Mouse (Mus musculus) testis, adult 2 months (tissue): ENCODE data around the gene Zfp706. TPM values are rescaled to one million over a fixed set of nuclear protein-coding genes. Genes with fewer than 3 reads are reported as not detected.

Experiments
- H3K27ac ChIP-seq: fragments of 200-500 bp; 2 replicates; pipeline ENCODE4 v1.5.1; 2012; ENCODE audit warnings: low read depth, low read length; ENCODE audit not compliant: control insufficient read depth, insufficient read depth
- H3K27me3 ChIP-seq: fragments of 200-500 bp; 2 replicates; pipeline ENCODE4 v1.6.1; 2012; ENCODE audit warnings: mild to moderate bottlenecking, low read length, moderate library complexity; ENCODE audit not compliant: control insufficient read depth, insufficient read depth
- H3K36me3 ChIP-seq: fragments of 200-500 bp; 2 replicates; pipeline ENCODE4 v1.6.1; 2012; ENCODE audit warnings: mild to moderate bottlenecking, low read length; ENCODE audit not compliant: control insufficient read depth, insufficient read depth
- H3K4me1 ChIP-seq: fragments of 200-500 bp; 2 replicates; pipeline ENCODE4 v1.6.1; 2012; ENCODE audit warnings: low read length; ENCODE audit not compliant: control insufficient read depth, insufficient read depth
- H3K4me3 ChIP-seq: fragments of 200-500 bp; 2 replicates; pipeline ENCODE4 v1.5.1; 2012; ENCODE audit warnings: low read depth, mild to moderate bottlenecking, low read length, moderate library complexity, mixed read lengths; ENCODE audit not compliant: control insufficient read depth
- CTCF ChIP-seq: fragments of 200-500 bp; IDR thresholded peaks from 2 replicates; pipeline ENCODE4 v1.5.1; 2012; ENCODE audit warnings: low read depth, mild to moderate bottlenecking, inconsistent platforms, low read length, moderate library complexity; ENCODE audit not compliant: control insufficient read depth, insufficient read depth, insufficient replicate concordance
- POLR2A ChIP-seq: fragments of 200-500 bp; IDR thresholded peaks from 2 replicates; pipeline ENCODE4 v1.6.1; 2012; ENCODE audit warnings: low read depth, mild to moderate bottlenecking, inconsistent platforms, low read length, moderate library complexity; ENCODE audit not compliant: control insufficient read depth
- polyA plus RNA-seq: library from polyadenylated mRNA; depleted of rRNA; stranded (reverse); fragments of >200 nt; gene quantifications from 2 replicates; pipeline ENCODE4 v1.2.3, GENCODE M21; 2012

The Zfp706 gene
- polyA plus RNA-seq, 1 experiment, result 74.4 TPM

GRCm38 (mm10) chr15:36995166-36995565 is 12.4 kb downstream of the Zfp706 start:
- H3K4me3 ChIP-seq, result no peak overlapping the region
- no peaks in the 10 kb centered on the region for H3K27me3 ChIP-seq
- TF ChIP-seq POLR2A (no peak), CTCF (no peak)
- peaks cover 3% of the 10 kb centered on the region; the same call in 1 of the 2 replicates for H3K4me1 ChIP-seq
- H3K36me3 ChIP-seq, result no peaks in the 10 kb centered on the region; the same call in 1 of the 2 replicates
- H3K27ac ChIP-seq, result no peak overlapping the region

- Histone ChIP-seq H3K4me1 (peaks cover 2% of the 10 kb centered on the region; the same call in 1 of the 2 replicates), H3K27ac (no peak overlapping the region), H3K4me3 (no peak overlapping the region), H3K36me3 (no peaks in the 10 kb centered on the region; the same call in 1 of the 2 replicates), H3K27me3 (no peaks in the 10 kb centered on the region)
- TF ChIP-seq CTCF (no peak), POLR2A (no peak)
These were observed 12.9 kb downstream of the Zfp706 start for GRCm38 (mm10) chr15:36994665-36995064.

GRCm38 (mm10) chr15:36993435-36994178 is 14.0 kb downstream of the Zfp706 start:
- TF ChIP-seq CTCF (no peak), POLR2A (no peak)
- no peaks in the 10 kb centered on the region; the same call in 1 of the 2 replicates for H3K36me3 ChIP-seq
- no peak overlapping the region for H3K4me3 ChIP-seq
- no peak overlapping the region for H3K27ac ChIP-seq
- H3K27me3 ChIP-seq, result no peaks in the 10 kb centered on the region
- H3K4me1 ChIP-seq, result no peaks in the 10 kb centered on the region

- Histone ChIP-seq H3K27ac (no peak overlapping the region), H3K36me3 (no peaks in the 10 kb centered on the region), H3K4me3 (no peak overlapping the region), H3K4me1 (no peaks in the 10 kb centered on the region), H3K27me3 (no peaks in the 10 kb centered on the region)
- TF ChIP-seq POLR2A (no peak), CTCF (no peak)
These were observed 16.2 kb downstream of the Zfp706 start for GRCm38 (mm10) chr15:36991353-36991752.

GRCm38 (mm10) chr15:36989922-36990321 is 17.7 kb downstream of the Zfp706 start:
- no peak for TF ChIP-seq POLR2A
- TF ChIP-seq CTCF, result no peak
- no peak overlapping the region for H3K4me3 ChIP-seq
- no peaks in the 10 kb centered on the region for H3K4me1 ChIP-seq
- no peaks in the 10 kb centered on the region for H3K36me3 ChIP-seq
- H3K27me3 ChIP-seq, result no peaks in the 10 kb centered on the region
- no peak overlapping the region for H3K27ac ChIP-seq

GRCm38 (mm10) chr15:36988718-36989115 is 18.9 kb downstream of the Zfp706 start:
- Histone ChIP-seq H3K4me1 (peaks cover 2% of the 10 kb centered on the region; the same call in 1 of the 2 replicates), H3K4me3 (no peak overlapping the region), H3K27ac (no peak overlapping the region), H3K27me3 (no peaks in the 10 kb centered on the region), H3K36me3 (no peaks in the 10 kb centered on the region)
- TF ChIP-seq POLR2A, result no peak
- TF ChIP-seq CTCF, result no peak

GRCm38 (mm10) chr15:36987976-36988717 is 19.4 kb downstream of the Zfp706 start:
- no peaks in the 10 kb centered on the region for H3K36me3 ChIP-seq
- H3K27me3 ChIP-seq, result no peaks in the 10 kb centered on the region
- H3K4me3 ChIP-seq, result no peak overlapping the region
- H3K4me1 ChIP-seq, result peaks cover 5% of the 10 kb centered on the region; the same call in 1 of the 2 replicates
- TF ChIP-seq POLR2A, result no peak
- no peak for TF ChIP-seq CTCF
- H3K27ac ChIP-seq, result no peak overlapping the region
